Mouse (Mus musculus): ENCODE results near the gene Tas2r103.

Gene Tas2r103

DNA sequence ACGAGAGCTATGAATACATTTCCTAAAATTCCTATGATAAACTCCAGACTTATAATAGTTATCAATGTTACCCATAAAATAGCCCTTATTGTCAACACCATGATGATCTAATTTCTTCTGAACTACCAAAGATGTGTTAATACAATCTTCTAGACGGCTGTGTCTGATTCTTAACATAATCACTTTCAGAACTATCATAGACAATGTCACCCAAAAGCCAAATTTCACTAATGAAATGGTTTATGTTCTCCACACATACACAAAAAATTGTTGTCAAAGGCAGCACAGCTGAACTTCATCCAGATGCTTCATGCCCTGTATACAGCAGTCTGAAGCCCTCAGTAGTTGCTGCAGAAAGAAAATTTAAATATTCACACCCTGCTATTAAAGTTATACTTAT lies at the start of gene Tas2r103:
Gene Tas2r103, minus strand, starts transcription at position 101 of the 400 bp plus-strand sequence.
- DNase-seq = no peak

DNA sequence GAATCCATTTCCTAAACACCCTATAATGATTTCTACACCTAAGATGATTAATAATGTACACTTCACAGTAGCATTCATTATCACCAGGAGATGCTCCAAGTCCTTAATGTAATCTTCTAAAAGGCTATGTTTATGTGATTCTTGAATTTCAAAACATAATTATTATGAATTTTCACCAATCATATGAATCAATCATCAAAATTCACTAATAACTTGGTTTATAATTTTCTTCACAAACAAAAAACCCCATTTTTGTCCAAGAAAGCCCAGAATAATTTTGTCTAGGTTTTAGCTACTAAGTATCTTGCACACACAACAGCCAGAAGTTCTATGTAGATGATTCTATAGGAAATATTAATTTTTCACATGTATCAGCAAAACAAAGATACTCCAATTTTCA lies 18.8 kb upstream of the Tas2r103 start, which contains the start of gene Tas2r140:
Gene Tas2r140, minus strand, starts transcription at position 101 of the 400 bp plus-strand sequence.
- no peak for DNase-seq

All from cerebellum, adult 11-12 months (tissue).